Mouse (Mus musculus): ENCODE data around the gene Atp5d.

Atp5d gene

DNA sequence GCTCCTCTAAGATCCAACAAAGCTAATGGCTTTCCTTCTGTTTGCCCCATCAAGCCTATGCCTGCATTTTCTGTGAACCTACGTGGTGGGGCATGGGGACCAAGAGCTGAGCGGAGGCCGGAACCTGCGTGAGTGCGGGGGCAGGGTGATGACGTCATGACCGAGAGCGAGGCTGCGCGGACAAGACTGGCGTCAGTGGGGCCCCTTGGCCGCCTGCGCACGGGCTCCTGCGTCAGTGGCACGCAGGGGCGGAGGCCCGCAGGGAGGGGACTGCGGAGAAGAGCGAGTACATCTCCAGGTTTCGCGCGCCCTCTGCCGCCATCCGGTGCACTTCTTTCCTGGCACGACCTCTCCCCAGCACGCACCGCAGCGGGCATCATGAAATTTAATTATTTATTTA is 2.8 kb downstream of the Atp5d start:
- DNase-seq (ENCODE audit: low spot score): peak; percentile 100

- peak; percentile 92 for DNase-seq (ENCODE audit: low spot score)
These were observed 3.5 kb downstream of the Atp5d start for GRCm38 (mm10) chr10:80141786-80142529.

DNA sequence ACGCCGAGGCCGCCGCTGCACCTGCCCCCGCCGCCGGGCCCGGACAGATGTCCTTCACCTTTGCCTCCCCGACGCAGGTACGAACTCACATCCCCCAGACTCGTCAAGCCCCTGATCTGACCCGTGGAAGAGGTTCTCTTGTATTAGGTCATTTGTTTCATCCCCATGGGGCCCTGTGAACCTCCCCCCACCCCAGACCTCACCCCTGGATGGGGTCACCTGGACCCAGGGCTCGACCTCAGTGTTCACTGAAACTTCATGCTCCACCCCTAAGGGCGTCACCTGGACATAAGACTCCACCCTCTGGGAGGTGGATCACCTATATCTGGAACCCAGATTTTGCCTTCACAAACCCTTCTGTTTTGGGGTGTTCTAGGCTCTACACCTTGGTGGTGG is 4.1 kb downstream of the Atp5d start:
- no peak for DNase-seq (ENCODE audit: low spot score)

DNA sequence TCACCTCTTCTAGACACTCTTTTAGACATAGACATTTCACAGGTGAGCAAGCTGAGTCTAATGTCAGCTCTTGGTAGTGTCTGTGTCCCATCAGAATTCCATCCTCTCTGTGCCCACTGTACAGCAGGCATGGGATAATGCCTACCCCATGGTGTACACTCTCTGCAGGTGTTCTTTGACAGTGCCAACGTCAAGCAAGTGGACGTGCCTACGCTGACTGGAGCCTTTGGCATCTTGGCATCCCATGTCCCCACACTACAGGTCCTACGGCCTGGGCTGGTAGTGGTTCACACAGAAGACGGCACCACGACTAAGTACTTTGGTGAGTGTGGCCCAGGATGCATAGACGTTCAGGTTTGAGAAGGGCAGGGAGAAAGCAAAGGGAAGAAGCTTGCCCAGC is 5.2 kb downstream of the Atp5d start:
- peak; percentile 1 for DNase-seq (ENCODE audit: low spot score)

DNA sequence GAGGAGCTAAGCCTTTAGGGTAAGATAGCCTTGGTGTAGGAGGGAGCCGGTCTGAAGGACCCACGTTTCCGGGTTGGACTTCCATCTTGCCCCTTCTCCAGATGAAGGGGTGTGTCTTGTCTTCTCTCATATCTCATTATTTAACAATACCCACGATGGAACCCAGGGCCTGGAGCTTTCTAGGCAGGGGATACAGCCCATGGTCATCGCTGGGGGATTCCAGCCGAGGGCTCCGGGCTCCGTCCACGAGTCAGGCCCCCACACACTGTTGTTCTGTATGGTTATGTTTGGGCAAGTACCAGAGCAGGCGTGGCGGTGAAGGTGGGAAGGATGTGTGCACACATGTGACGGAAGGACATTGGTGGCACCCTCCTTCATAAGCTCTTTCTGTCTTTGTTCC is 5.7 kb downstream of the Atp5d start:
- DNase-seq (ENCODE audit: low spot score): no peak

- DNase-seq (ENCODE audit: low spot score): peak; percentile 65
These were observed 6.7 kb downstream of the Atp5d start for GRCm38 (mm10) chr10:80144864-80145838.

GRCm38 (mm10) chr10:80145896-80146295 is 7.5 kb downstream of the Atp5d start:
- DNase-seq (ENCODE audit: low spot score): no peak

GRCm38 (mm10) chr10:80146568-80147011 is 8.2 kb downstream of the Atp5d start:
- no peak for DNase-seq (ENCODE audit: low spot score)

- DNase-seq (ENCODE audit: low spot score): no peak
These were observed 8.8 kb downstream of the Atp5d start for GRCm38 (mm10) chr10:80147146-80147718.

GRCm38 (mm10) chr10:80147719-80148601 is 9.5 kb downstream of the Atp5d start, which contains the start of gene Midn:
Gene Midn (plus strand): TSS chr10:80148272.
- peak; percentile 59 for DNase-seq (ENCODE audit: low spot score)

GRCm38 (mm10) chr10:80148610-80149290 is 10.3 kb downstream of the Atp5d start:
- DNase-seq (ENCODE audit: low spot score): peak; percentile 92

GRCm38 (mm10) chr10:80149291-80150225 is 11.1 kb downstream of the Atp5d start:
- DNase-seq (ENCODE audit: low spot score): peak; percentile 98

DNA sequence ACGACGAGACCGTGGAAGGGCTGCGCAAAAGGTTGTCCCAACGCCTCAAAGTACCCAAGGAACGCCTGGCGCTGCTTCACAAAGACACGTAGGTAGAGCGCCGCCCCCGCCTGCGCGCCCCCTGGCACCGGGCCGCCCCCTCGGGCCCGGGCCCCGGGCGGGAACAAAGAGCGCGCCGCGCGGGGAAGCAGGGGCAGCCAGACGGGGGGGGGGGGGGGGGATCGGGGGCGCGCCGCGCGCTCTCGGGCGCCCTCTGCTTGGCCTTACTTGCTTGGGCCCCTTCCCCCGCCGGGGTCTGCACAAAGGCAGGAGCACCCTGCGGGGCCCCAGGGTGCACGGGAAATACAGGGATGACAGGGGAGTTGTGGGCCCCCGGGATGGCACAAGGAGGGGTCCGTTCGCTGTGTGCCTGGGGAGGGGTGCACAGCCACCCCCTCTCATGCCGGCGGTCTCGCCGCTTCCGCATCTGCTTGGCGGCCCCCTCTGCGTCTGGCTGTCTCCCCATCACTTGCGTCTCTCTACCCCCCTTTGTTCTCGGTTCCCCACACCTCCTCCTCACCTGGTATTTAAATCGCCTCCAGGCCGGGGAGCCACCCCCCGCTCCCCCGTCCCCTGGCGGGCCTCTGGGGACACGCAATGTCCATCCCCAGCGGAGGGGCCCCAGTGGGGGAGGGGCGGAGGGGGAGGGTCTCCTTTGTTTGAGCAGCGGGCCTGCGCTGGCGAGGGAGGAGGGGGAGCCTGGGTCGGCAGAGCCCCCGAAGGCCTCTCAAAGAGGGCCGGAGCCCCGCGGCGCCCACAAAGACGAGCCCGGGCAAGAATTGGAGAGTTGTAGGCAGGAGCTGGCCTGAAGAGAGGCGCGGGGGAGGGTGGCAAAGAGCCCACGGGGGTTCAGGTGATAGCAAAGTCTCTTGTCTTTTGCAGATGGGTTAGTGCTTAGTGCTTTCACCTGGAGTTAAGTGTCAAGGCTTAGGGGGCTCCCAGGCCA is 12.1 kb downstream of the Atp5d start:
- DNase-seq (ENCODE audit: low spot score): peak; percentile 67

- DNase-seq (ENCODE audit: low spot score): peak; percentile 33
These were observed 13.0 kb downstream of the Atp5d start for GRCm38 (mm10) chr10:80151211-80152034.

- peak; percentile 39 for DNase-seq (ENCODE audit: low spot score)
These were observed 13.8 kb downstream of the Atp5d start for GRCm38 (mm10) chr10:80152071-80152872.

DNA sequence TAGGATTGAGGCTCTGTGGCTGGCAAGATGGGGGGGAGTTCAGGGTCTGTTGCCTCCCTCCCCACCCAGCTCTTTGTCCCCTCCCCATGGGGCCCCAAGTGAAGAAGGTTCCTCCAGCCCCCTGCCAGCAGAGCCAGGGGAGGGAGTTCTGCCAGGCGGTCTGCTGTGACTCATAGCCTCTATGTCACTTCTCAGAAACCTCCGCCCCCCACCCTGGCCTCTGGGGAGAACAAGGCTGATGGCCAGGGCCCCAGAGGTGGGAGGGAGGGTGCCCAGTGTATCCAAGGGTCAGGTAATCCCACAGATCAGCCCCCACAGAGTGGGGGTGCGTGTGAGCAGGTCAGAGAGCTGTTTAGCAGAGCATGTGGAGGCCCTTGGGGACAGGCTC is 14.4 kb downstream of the Atp5d start:
- DNase-seq (ENCODE audit: low spot score): no peak

GRCm38 (mm10) chr10:80153713-80154112 is 15.3 kb downstream of the Atp5d start:
- no peak for DNase-seq (ENCODE audit: low spot score)
